Mouse (Mus musculus): ENCODE results near the gene Exd1.

- TF ChIP-seq CTCF (IDR thresholded peaks at IDR 0.05) (peak; percentile 97), EP300 (IDR thresholded peaks at IDR 0.05) (no peak)
Observed at GRCm38 (mm10) chr2:119546848-119547521, 442 bp downstream of the Exd1 start.
